Mouse (Mus musculus): Measurements from ENCODE around the gene Plcl1.

Plcl1 gene

GRCm38 (mm10) chr1:55405272-55406022, at the start of gene Plcl1:
TSS of gene Plcl1 (plus strand) at chr1:55405921.
- DNase-seq (ENCODE audit: extremely low read depth, low read depth, low spot score) = peak; percentile 19

- DNase-seq (ENCODE audit: extremely low read depth, low read depth, low spot score) = no peak
Observed at GRCm38 (mm10) chr1:55362634-55363033, 43.1 kb upstream of the Plcl1 start.

DNA sequence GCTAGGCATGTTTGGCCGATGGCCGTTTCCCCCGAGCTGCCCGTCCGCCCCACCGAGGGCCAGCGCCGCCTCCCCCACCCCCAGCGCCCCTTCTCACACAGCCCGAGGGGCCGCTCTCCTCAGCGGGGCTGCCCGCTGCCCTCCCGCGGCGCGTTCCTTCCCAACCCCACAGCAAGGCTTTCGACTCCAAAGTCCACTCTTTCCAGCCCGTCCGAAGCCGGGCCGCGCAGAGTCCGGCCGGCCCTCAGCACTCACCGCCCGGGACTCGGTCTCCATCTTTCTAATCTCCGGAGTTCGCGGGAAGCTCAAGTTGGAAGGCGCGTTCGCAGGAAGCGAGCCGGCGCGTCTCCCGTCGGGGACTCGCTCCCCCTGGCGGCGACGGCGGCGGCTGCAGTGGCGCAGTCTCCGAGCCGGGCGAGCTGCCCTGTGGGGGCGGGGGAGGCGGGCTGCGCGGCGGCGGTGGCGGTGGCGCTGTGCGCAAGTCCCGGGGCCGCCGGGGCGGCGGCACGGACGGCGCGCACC, 42.6 kb upstream of the Plcl1 start, which contains the start of gene Boll:
Boll (minus strand) TSS at position 426 of the 522 bp plus-strand sequence.
- DNase-seq (ENCODE audit: extremely low read depth, low read depth, low spot score) = no peak

GRCm38 (mm10) chr1:55363586-55363985, 42.1 kb upstream of the Plcl1 start:
- peak; percentile 4 for DNase-seq (ENCODE audit: extremely low read depth, low read depth, low spot score)

GRCm38 (mm10) chr1:55372626-55373025, 33.1 kb upstream of the Plcl1 start:
- DNase-seq (ENCODE audit: extremely low read depth, low read depth, low spot score) = no peak

GRCm38 (mm10) chr1:55380527-55380926, 25.2 kb upstream of the Plcl1 start:
- no peak for DNase-seq (ENCODE audit: extremely low read depth, low read depth, low spot score)

- no peak for DNase-seq (ENCODE audit: extremely low read depth, low read depth, low spot score)
Observed at GRCm38 (mm10) chr1:55383114-55383773, 22.5 kb upstream of the Plcl1 start.

GRCm38 (mm10) chr1:55399891-55400290, 5.8 kb upstream of the Plcl1 start:
- DNase-seq (ENCODE audit: extremely low read depth, low read depth, low spot score) = no peak

- no peak for DNase-seq (ENCODE audit: extremely low read depth, low read depth, low spot score)
Observed at GRCm38 (mm10) chr1:55404439-55404838, 1.3 kb upstream of the Plcl1 start.

DNA sequence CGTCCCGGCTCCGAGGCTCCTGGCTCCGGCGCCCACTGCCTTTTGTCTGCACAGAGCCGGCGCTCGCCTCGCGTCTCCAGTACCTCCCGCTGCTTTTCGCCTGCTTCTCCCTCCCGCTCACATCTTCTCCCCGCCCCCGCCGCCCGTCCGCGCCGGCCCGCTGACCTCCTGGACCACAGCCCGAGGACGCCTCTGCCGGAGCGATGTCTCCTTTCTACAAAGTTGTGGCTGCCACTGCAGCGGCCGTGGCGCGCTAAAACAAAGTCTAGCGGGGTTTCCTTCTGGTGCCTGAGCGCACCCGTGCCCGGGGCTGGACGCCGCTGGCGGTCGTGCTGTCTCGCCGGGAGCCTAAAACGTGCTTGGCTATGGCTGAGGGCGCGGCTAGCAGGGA, 297 bp downstream of the Plcl1 start:
- no peak for DNase-seq (ENCODE audit: extremely low read depth, low read depth, low spot score)

GRCm38 (mm10) chr1:55406531-55407375, 1.0 kb downstream of the Plcl1 start:
- DNase-seq (ENCODE audit: extremely low read depth, low read depth, low spot score) = no peak

- no peak for DNase-seq (ENCODE audit: extremely low read depth, low read depth, low spot score)
Observed at GRCm38 (mm10) chr1:55410670-55411069, 4.9 kb downstream of the Plcl1 start.

GRCm38 (mm10) chr1:55411079-55411478, 5.4 kb downstream of the Plcl1 start:
- DNase-seq (ENCODE audit: extremely low read depth, low read depth, low spot score) = no peak

GRCm38 (mm10) chr1:55412569-55412968, 6.8 kb downstream of the Plcl1 start:
- peak; percentile 36 for DNase-seq (ENCODE audit: extremely low read depth, low read depth, low spot score)

DNA sequence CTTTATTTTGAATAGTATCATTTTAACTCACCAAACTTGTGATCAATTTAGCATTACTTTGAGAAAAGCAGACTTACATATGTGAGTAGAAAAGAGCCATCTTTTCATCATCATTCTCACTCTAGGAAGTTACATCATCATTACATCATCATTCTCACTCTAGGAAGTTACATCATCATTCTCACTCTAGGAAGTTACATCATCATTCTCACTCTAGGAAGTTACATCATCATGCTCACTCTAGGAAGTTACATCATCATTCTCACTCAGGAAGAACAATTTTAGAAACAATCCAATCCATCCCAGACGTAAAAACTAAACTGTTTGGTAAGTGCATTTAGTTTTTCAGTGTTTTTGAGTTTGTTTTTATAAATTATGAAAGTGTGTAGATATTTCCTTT, 7.8 kb downstream of the Plcl1 start:
- no peak for DNase-seq (ENCODE audit: extremely low read depth, low read depth, low spot score)

GRCm38 (mm10) chr1:55418968-55419367, 13.2 kb downstream of the Plcl1 start:
- DNase-seq (ENCODE audit: extremely low read depth, low read depth, low spot score) = no peak

DNA sequence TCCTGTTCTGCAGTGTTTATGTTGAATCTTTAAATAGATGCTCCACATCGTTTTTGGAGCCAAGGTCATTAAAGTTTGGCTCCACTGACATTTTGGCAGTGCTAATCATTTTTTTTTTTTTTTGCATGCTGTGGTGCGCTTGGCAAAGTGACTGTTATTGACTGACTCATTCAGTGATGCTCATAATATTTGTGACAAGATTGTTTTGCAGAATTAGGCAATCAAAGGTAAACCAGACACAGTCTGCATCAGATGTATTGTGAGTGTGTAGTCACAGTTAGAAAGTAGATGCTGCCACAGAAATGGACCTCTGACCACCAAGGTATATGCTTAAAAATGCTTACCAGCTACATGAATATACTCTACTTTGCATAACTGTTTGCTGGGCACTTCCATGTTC, 21.9 kb downstream of the Plcl1 start:
- DNase-seq (ENCODE audit: extremely low read depth, low read depth, low spot score) = no peak

DNA sequence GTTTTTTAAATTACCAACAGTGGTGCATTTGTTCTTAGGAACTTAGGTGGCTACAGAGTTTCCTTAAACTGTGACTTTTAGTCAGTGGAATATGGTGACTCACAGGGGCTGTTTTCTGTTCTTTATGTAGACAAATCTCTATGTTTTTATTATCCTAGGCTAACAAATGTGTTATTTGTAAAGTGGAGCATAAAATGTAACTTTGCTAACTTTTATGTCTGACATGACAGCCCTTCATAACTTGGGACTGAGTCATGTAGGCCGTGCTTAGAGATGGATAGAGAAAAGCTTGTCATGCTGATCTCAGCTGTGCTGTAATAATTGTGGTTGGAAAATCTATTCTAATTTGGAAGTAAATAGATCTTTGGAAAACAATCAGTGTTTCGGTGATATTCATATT, 23.3 kb downstream of the Plcl1 start:
- DNase-seq (ENCODE audit: extremely low read depth, low read depth, low spot score) = no peak

GRCm38 (mm10) chr1:55429708-55430107, 24.0 kb downstream of the Plcl1 start:
- DNase-seq (ENCODE audit: extremely low read depth, low read depth, low spot score) = no peak

GRCm38 (mm10) chr1:55430587-55430986, 24.9 kb downstream of the Plcl1 start:
- DNase-seq (ENCODE audit: extremely low read depth, low read depth, low spot score) = no peak

DNA sequence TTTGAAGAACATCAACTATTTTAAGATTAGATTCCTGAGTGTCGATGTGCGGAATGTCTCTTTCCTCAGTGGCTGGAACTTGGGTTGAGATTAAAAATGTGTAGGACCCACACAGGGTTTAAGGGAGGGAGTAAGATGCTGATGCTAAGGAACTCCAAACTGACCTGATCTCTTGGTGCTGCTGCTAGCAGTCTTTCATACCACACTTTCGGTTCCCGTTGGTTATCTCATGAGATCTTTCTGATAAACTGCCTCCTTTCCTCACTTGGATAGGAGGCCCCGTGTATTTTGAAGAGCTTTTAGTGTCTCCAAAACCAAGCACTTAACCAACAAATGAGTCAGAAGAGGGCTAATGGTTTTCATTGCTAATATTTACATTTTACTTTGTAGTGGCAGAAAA, 30.9 kb downstream of the Plcl1 start:
- DNase-seq (ENCODE audit: extremely low read depth, low read depth, low spot score) = no peak
